Mouse (Mus musculus): Measurements from ENCODE around the gene Creb5. TPM values are rescaled to one million over a fixed set of nuclear protein-coding genes. Genes with fewer than 3 reads are reported as not detected.
A peak's percentile ranks its signal among the peaks of the same experiment; 100 is the strongest.

The Creb5 gene
- polyA plus RNA-seq, 1 experiment from 2014 or later, result 7.7 TPM

- H3K9ac ChIP-seq (replicated peaks; ENCODE audit: low read depth, low read length), result no peak overlapping the region
- no peaks in the 10 kb centered on the region for H3K9me3 ChIP-seq (ENCODE audit: control insufficient read depth, low read length)
- H3K4me2 ChIP-seq (ENCODE audit: low read depth, low read length), result no peak overlapping the region
- ATAC-seq (ENCODE audit: low read depth), result no peak
- H3K27ac ChIP-seq (ENCODE audit: low read depth, low read length), result no peak overlapping the region
- H3K4me3 ChIP-seq (ENCODE audit: low read depth, low read length), result no peak overlapping the region
- 0 out of 2 replicates have a peak, but pooled peaks cover 2% of the 10 kb centered on the region for H3K4me1 ChIP-seq (ENCODE audit: control insufficient read depth, insufficient read depth, low read length)
- H3K36me3 ChIP-seq (ENCODE audit: control insufficient read depth, insufficient read depth, low read length), result no peaks in the 10 kb centered on the region
- WGBS, result 93% methylated on average over 7 of the region's 7 CpGs
- no peaks in the 10 kb centered on the region for H3K27me3 ChIP-seq (ENCODE audit: control insufficient read depth, insufficient read depth, low read length)
These were observed 357.9 kb downstream of the Creb5 start for GRCm38 (mm10) chr6:53644971-53645370.

- H3K9ac ChIP-seq (replicated peaks; ENCODE audit: low read depth, low read length), result no peak overlapping the region
- no peaks in the 10 kb centered on the region; the same call in 1 of the 2 replicates for H3K4me1 ChIP-seq (ENCODE audit: control insufficient read depth, insufficient read depth, low read length)
- WGBS, result 67% methylated on average over 1 of the region's 1 CpGs
- no peak overlapping the region for H3K4me2 ChIP-seq (ENCODE audit: low read depth, low read length)
- H3K27ac ChIP-seq (ENCODE audit: low read depth, low read length), result no peak overlapping the region
- no peak for ATAC-seq (ENCODE audit: low read depth)
- H3K4me3 ChIP-seq (ENCODE audit: low read depth, low read length), result no peak overlapping the region
- H3K9me3 ChIP-seq (ENCODE audit: control insufficient read depth, low read length), result no peaks in the 10 kb centered on the region
- H3K27me3 ChIP-seq (ENCODE audit: control insufficient read depth, insufficient read depth, low read length), result no peaks in the 10 kb centered on the region
- H3K36me3 ChIP-seq (ENCODE audit: control insufficient read depth, insufficient read depth, low read length), result no peaks in the 10 kb centered on the region
These were observed 362.7 kb downstream of the Creb5 start for GRCm38 (mm10) chr6:53649782-53650181.

GRCm38 (mm10) chr6:53652691-53653090 is 365.6 kb downstream of the Creb5 start:
- H3K4me3 ChIP-seq (ENCODE audit: low read depth, low read length), result no peak overlapping the region
- ATAC-seq (ENCODE audit: low read depth), result no peak
- 41% methylated on average over 5 of the region's 5 CpGs for WGBS

GRCm38 (mm10) chr6:53653706-53654360 is 366.8 kb downstream of the Creb5 start:
- ATAC-seq (ENCODE audit: low read depth), result no peak
- Histone ChIP-seq H3K36me3 (ENCODE audit: control insufficient read depth, insufficient read depth, low read length) (no peaks in the 10 kb centered on the region), H3K9ac (replicated peaks; ENCODE audit: low read depth, low read length) (no peak overlapping the region), H3K4me3 (ENCODE audit: low read depth, low read length) (no peak overlapping the region), H3K9me3 (ENCODE audit: control insufficient read depth, low read length) (no peaks in the 10 kb centered on the region), H3K4me1 (ENCODE audit: control insufficient read depth, insufficient read depth, low read length) (no peaks in the 10 kb centered on the region; the same call in 1 of the 2 replicates), H3K4me2 (ENCODE audit: low read depth, low read length) (no peak overlapping the region), H3K27me3 (ENCODE audit: control insufficient read depth, insufficient read depth, low read length) (no peaks in the 10 kb centered on the region), H3K27ac (ENCODE audit: low read depth, low read length) (no peak overlapping the region)
- WGBS, result 63% methylated on average over 8 of the region's 8 CpGs

More at GRCm38 (mm10) chr6:53652691-53653090, 365.6 kb downstream of the Creb5 start:
- Histone ChIP-seq H3K9me3 (ENCODE audit: control insufficient read depth, low read length) (no peaks in the 10 kb centered on the region), H3K4me1 (ENCODE audit: control insufficient read depth, insufficient read depth, low read length) (no peaks in the 10 kb centered on the region; the same call in 1 of the 2 replicates), H3K36me3 (ENCODE audit: control insufficient read depth, insufficient read depth, low read length) (no peaks in the 10 kb centered on the region), H3K27ac (ENCODE audit: low read depth, low read length) (no peak overlapping the region), H3K9ac (replicated peaks; ENCODE audit: low read depth, low read length) (no peak overlapping the region), H3K27me3 (ENCODE audit: control insufficient read depth, insufficient read depth, low read length) (no peaks in the 10 kb centered on the region), H3K4me2 (ENCODE audit: low read depth, low read length) (no peak overlapping the region)

- Histone ChIP-seq H3K4me2 (ENCODE audit: low read depth, low read length) (no peak overlapping the region), H3K4me3 (ENCODE audit: low read depth, low read length) (no peak overlapping the region), H3K27ac (ENCODE audit: low read depth, low read length) (no peak overlapping the region), H3K27me3 (ENCODE audit: control insufficient read depth, insufficient read depth, low read length) (no peaks in the 10 kb centered on the region), H3K4me1 (ENCODE audit: control insufficient read depth, insufficient read depth, low read length) (no peaks in the 10 kb centered on the region; the same call in 1 of the 2 replicates), H3K9ac (replicated peaks; ENCODE audit: low read depth, low read length) (no peak overlapping the region), H3K36me3 (ENCODE audit: control insufficient read depth, insufficient read depth, low read length) (no peaks in the 10 kb centered on the region), H3K9me3 (ENCODE audit: control insufficient read depth, low read length) (no peaks in the 10 kb centered on the region)
- 32% methylated on average over 12 of the region's 12 CpGs for WGBS
- no peak for ATAC-seq (ENCODE audit: low read depth)
These were observed 367.3 kb downstream of the Creb5 start for GRCm38 (mm10) chr6:53654361-53654824.

GRCm38 (mm10) chr6:53656466-53656865 is 369.4 kb downstream of the Creb5 start:
- Histone ChIP-seq H3K9me3 (ENCODE audit: control insufficient read depth, low read length) (no peaks in the 10 kb centered on the region), H3K27ac (ENCODE audit: low read depth, low read length) (no peak overlapping the region), H3K27me3 (ENCODE audit: control insufficient read depth, insufficient read depth, low read length) (no peaks in the 10 kb centered on the region), H3K4me1 (ENCODE audit: control insufficient read depth, insufficient read depth, low read length) (no peaks in the 10 kb centered on the region; the same call in 1 of the 2 replicates), H3K4me3 (ENCODE audit: low read depth, low read length) (no peak overlapping the region), H3K9ac (replicated peaks; ENCODE audit: low read depth, low read length) (no peak overlapping the region), H3K36me3 (ENCODE audit: control insufficient read depth, insufficient read depth, low read length) (no peaks in the 10 kb centered on the region), H3K4me2 (ENCODE audit: low read depth, low read length) (no peak overlapping the region)
- no peak for ATAC-seq (ENCODE audit: low read depth)
- 73% methylated on average over 3 of the region's 3 CpGs for WGBS

GRCm38 (mm10) chr6:53657483-53657882 is 370.4 kb downstream of the Creb5 start:
- Histone ChIP-seq H3K9ac (replicated peaks; ENCODE audit: low read depth, low read length) (no peak overlapping the region), H3K27me3 (ENCODE audit: control insufficient read depth, insufficient read depth, low read length) (no peaks in the 10 kb centered on the region), H3K4me1 (ENCODE audit: control insufficient read depth, insufficient read depth, low read length) (no peaks in the 10 kb centered on the region; the same call in 1 of the 2 replicates), H3K9me3 (ENCODE audit: control insufficient read depth, low read length) (no peaks in the 10 kb centered on the region), H3K27ac (ENCODE audit: low read depth, low read length) (no peak overlapping the region), H3K4me3 (ENCODE audit: low read depth, low read length) (no peak overlapping the region), H3K36me3 (ENCODE audit: control insufficient read depth, insufficient read depth, low read length) (no peaks in the 10 kb centered on the region), H3K4me2 (ENCODE audit: low read depth, low read length) (no peak overlapping the region)
- ATAC-seq (ENCODE audit: low read depth), result no peak
- 62% methylated on average over 4 of the region's 4 CpGs for WGBS

- no peak overlapping the region for H3K4me3 ChIP-seq (ENCODE audit: low read depth, low read length)
- peak; percentile 68; the same call in 1 of the 2 replicates for ATAC-seq (ENCODE audit: low read depth)
- H3K9ac ChIP-seq (replicated peaks; ENCODE audit: low read depth, low read length), result no peak overlapping the region
- peaks cover 3% of the 10 kb centered on the region; the same call in 1 of the 2 replicates for H3K4me1 ChIP-seq (ENCODE audit: control insufficient read depth, insufficient read depth, low read length)
- 43% methylated on average over 11 of the region's 11 CpGs for WGBS
- H3K36me3 ChIP-seq (ENCODE audit: control insufficient read depth, insufficient read depth, low read length), result no peaks in the 10 kb centered on the region
- no peaks in the 10 kb centered on the region for H3K27me3 ChIP-seq (ENCODE audit: control insufficient read depth, insufficient read depth, low read length)
- H3K9me3 ChIP-seq (ENCODE audit: control insufficient read depth, low read length), result no peaks in the 10 kb centered on the region
- H3K27ac ChIP-seq (ENCODE audit: low read depth, low read length), result no peak overlapping the region
- no peak overlapping the region for H3K4me2 ChIP-seq (ENCODE audit: low read depth, low read length)
These were observed 376.1 kb downstream of the Creb5 start for GRCm38 (mm10) chr6:53662858-53663833.

All from neural tube, embryonic 14.5 days (tissue).